Mouse (Mus musculus) right cerebral cortex, postnatal 10 days (tissue): ENCODE data around the gene Gngt2.

Experiments used
- DNase-seq, 2 experiments: peaks; one replicate each; pipeline ENCODE4 v3.0.0; 2021; ENCODE audit warnings: low spot score in 2 of 2

Gene Gngt2

DNA sequence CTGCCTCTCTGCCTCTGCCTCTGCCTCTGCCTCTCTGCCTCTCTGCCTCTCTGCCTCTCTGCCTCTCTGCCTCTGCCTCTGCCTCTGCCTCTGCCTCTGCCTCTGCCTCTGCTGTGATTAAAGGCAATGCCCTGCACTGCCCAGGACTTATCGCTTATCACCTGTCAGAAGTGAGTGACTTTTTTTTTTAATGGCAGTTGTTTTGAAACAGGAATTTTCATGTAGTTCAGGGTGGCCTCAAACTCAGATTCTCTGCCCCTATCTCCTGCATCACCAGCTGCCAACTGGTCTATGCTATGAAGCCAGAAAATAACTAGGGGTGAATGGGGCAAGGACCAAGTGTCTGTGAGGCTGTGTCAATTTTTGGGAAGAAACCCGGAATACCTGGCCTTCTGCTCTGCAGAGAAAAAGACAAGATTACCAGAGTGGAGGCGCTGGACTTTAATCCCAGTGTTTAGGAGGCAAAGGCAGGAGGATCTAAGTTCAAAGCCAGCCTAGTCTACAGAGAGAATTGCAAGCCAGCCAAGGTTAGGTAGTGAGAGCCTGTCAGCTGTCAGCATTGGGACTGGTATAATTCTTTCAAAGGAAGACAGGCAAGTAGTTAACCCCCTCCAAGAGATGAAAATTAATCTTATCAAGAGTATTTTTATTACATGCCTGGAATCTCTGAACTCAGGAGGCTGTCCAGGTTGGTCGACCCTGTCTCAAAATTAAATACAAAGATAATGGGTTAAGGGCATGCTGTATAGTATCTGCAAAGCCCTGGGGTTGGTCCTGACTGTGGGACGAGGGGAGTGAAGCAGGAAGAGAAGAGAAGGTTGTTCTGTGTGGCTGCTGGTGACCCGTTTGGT is 10.5 kb upstream of the Gngt2 start:
- no peak for DNase-seq

GRCm38 (mm10) chr11:95827168-95827447 is 9.9 kb upstream of the Gngt2 start:
- DNase-seq: no peak

GRCm38 (mm10) chr11:95827464-95828085 is 9.4 kb upstream of the Gngt2 start:
- DNase-seq: peak; percentile 48 to 80

- no peak for DNase-seq
Observed at GRCm38 (mm10) chr11:95828181-95828964, 8.6 kb upstream of the Gngt2 start.

DNA sequence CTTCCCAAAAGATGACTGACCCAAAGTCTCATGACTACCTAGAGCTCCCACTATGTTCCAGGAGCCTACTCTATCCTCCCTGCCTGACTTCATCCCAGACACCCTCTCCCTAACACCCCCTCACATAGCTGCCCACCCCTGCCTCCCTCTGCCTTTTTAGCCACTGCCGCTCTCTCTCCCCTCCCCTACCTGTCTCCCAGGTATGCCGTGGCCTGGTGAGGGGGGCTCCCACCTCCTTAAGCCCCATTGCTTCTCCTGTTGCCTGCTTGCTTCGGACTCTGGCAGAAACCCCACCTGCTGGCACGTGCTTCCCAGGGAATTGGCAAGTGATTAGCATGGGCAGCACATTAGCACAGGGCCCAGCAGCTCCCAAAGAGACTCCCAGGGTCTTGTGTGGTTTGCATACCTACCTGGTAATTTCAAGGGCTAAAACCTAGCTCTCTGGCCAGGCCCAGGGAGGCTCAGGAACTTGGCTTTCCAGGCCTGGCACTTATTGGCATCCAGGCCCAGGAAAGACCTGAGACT is 7.4 kb upstream of the Gngt2 start:
- no peak for DNase-seq

- no peak for DNase-seq
Observed at GRCm38 (mm10) chr11:95830411-95831275, 6.4 kb upstream of the Gngt2 start.

DNA sequence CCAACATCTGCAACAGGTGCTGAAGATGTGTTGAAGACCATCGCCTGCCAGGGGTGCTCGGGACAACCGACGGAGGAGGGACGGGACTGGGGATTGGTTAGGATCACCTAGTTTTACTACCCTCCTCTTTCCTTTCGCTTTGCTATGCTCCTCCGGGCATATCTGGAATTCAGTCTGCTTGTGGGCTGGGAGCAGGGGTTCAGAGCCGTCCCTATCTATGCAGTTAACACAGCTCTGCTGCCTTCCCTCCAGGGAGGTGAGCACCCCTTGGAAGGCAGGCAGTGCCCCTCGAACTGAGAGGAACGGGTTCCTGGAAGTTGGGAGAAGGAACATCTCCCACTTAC is 5.8 kb upstream of the Gngt2 start:
- DNase-seq: no peak

- DNase-seq: no peak
Observed at GRCm38 (mm10) chr11:95831641-95832040, 5.4 kb upstream of the Gngt2 start.

DNA sequence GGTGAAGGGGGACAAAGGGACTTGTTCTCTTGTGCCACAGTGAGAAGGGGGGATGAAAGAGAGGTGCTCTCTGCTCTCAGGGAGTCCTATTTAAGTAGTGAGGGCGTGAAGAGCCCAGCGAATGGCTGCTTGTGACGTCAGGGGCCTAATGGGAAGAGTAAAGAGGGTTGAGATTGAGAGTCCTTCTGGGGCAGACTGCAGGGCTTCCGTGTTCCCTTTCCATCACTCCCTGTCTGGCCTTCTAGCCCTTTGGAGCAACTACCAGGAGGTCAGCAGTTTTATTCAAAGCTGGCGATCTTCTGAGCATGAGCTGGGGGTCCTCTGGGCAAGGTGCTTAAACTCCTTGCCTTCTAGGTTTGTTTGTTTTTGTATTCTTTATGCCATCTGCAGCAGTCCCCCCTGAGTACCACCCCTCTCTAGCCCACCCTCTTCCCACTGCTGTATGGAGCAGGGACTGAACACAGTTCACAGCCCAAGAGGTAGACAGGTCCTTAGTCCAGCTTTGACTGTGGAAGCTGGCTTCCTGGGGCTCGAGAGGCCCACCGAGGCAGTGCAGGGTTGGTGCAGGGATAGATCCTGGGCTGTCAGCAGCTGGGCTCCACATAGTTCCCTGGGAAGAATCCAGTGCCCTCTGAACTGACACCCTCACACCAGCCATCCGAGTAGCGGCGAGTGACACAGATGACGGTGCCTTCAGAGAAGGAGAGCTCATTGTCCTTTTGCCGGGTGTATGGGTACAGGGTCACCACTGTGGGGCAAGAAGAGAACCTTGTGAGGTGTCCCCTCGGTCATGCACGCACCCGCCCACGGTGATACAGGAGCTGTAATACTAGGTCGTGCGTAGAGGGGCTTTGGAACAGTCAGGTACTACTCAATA is 4.6 kb upstream of the Gngt2 start:
- DNase-seq: no peak

DNA sequence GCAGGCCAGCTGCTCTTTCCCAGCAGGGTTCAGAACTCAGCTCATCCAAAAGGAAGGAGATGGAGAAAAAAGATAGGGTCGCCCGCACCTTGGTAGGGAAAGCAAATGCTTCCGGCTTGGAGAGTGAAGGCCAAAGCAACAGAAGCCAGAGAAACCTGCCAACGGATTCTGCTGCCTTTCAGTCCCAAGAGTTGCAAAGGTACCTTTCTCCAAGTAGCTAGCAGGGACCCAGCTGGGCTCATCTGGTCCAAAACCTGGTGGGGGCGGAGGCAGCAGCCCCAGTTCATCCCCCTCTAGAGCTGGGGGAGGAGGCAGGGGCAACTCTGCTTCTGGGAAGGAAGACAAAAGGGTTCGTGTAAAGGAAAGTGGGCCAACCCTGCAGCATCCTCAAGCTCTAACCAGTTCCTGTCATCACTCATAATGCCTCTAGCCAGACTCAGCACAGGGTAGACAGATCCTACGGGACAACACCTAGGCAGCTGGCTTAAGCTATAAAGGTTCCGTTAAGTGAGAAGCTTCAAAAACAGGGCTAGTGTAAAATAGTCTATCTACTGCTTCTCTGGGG is 3.9 kb upstream of the Gngt2 start:
- no peak for DNase-seq

DNA sequence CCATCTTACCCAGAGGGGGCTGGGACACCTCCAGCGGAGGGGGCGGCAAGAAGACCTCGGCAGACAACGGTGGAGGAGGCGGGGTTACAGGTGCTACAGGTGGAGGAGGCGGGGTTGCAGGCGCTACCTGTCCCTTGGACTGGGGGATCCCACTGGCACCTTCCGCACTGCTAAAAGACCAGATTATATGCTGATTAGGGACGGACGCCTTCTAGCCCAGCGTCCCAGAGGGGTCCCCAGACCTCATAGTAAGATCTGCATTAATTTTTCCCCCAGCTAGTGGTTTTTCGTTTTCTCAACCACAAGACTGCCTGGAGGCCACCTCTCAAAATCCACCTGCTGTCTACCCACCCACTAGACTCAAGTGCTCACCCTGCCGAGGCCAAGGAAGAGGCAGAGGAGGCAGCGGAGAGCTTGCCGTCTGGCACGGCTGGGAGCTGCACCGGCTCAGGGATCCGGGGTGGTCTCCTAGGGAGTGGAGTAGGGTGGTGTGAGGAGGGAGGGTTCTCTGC is 3.3 kb upstream of the Gngt2 start:
- no peak for DNase-seq

- DNase-seq: peak; percentile 70 to 75
Observed at GRCm38 (mm10) chr11:95834143-95834667, 2.8 kb upstream of the Gngt2 start.

DNA sequence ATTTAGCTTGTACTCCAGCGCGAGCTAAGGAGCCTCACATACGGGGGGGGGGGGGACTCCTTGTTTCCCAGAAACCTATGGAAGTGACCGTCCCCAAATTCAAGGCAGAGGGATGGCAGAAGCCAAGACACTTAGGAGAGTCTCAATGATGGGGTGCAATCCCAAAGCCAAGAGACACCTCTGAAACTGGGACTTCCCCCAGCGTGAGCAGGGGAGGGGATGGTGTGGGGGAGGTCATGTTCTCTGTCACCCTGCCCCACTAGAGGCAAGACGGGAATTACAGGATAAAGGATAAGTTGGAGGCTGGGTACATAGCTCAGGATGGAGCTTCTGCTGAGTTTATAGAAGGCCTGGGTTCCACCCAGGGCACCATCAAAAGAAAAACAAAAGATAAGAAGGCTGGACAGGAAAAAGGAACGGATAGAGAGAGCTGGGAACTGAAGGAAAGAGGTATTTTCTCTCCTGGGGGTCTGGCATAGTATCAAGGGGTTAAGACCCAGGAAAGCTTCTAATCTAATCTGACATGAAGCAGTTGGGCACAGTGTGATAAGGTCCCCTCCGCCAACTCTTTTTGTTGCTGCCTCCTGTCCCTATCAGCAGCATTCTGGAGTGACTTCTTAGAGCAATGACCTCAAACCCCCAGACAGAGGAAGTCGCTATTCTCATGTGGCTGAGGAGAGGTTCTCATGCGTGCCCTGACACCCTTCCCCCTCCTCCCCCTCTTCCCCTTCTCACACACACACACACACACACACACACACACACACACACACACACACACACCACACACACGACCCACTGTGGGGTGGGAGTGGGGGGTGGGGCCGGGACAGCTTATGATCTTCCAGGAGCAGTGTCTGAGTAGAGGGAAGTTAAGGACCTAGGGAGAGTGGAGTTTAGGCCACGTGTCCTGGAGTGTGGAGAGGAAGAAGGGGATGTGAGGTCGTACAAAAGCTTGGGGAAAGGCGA is 2.0 kb upstream of the Gngt2 start:
- no peak for DNase-seq

DNA sequence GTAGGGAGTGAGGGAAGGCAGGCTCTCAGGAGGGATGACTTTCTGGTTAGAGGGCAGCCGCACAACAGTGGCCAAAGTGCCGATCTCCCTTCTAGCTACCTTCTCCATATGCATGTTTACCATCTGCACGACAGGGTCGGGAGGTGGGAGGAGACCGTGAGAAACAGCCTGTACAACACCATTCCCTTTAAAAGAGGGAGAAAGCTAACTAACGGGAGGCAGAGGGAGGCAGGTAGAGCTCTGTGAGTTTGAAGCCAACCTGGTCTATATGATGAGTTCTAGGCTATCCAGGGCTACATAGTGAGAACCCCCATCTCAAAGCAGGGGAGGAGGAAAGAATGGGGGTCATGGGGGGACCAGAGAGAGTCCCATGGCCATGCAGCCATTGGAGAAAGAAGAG is 1.2 kb upstream of the Gngt2 start:
- DNase-seq: no peak

DNA sequence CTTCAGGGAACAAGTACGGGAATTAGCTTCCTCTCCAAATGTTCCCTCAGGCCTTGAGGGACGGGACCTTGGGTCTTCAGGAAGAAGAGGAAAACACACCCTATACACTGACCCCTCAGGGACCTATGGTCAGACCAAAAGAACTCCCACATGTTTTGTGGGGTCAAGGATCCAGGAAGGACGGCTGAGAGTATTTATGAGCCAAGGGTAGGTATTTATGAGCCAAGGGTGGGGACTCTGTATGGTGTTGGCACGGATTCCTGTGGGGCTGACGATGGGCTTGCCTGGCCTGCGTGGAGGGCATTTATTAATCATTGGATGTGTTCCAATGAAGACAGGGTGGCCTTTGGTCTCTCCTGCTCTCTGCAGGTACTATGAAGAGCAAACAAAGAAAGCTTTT is 583 bp upstream of the Gngt2 start:
- DNase-seq: no peak

- DNase-seq: no peak
Observed at GRCm38 (mm10) chr11:95838598-95838997, 1.6 kb downstream of the Gngt2 start.

DNA sequence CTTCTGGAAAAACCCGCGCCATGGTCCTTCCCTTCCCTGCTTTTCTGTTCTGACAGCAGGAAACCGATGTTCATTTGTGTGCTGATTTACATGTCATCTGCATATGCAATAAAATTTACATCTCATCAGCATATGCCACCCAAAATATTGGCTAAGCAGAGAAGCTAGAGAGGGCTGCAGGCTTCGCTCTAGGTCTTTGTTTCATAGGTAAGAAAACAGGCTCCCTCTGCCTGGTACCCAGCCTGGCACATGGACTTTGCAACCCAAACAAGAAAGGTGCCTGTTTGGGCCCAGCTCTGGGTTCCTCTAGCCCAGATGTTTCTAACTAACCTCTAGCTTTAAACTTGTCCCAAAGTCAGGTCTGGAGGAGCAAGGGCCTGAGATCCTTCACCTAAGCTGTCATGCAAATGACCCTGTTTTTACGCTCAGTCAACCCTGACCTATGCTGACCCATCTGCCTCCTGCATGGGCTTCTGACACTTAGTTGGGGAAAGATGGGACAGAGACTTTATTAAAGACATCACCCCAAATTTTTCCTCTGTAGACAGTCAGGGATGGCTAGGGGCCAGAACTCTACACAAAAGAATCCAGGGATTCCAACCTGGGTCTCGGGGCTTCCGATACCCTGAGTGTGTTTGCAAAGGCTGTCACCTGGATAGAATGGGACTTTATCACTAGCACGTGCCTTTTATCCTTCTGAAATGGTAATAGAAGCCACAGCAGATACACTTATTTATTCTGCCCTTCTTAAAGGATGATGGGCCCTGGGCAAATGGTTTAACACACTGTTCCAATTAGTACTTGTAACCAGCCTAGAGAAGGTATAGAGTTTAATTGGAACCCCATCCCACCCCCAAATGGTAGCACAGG is 2.2 kb downstream of the Gngt2 start:
- DNase-seq: no peak
